Mouse (Mus musculus) CH12.LX (cell line): ENCODE measurements around the gene Cybrd1.

Experiments
- CHD1 ChIP-seq: IDR thresholded peaks from 2 replicates; pipeline ENCODE4 v1.6.1; 2012; ENCODE audit warnings: low read depth, low read length, improper control_type of control experiment, inconsistent platforms
- CTCF ChIP-seq, 2 experiments: IDR thresholded peaks in 1 of 2; conservative IDR thresholded peaks in 1 of 2; 2 replicates each; pipeline ENCODE4 v1.5.1; 2011 to 2012; ENCODE audit warnings: low read depth in 2 of 2, low read length in 2 of 2, improper control_type of control experiment in 1 of 2, inconsistent platforms in 1 of 2, mild to moderate bottlenecking in 1 of 2, moderate library complexity in 1 of 2
- HCFC1 ChIP-seq: IDR thresholded peaks from 2 replicates; pipeline ENCODE4 v1.6.1; 2012; ENCODE audit warnings: low read depth, mild to moderate bottlenecking, inconsistent platforms, low read length, improper control_type of control experiment
- KAT2A ChIP-seq: IDR thresholded peaks from 2 replicates; pipeline ENCODE4 v1.6.1; 2012; ENCODE audit warnings: low read length, improper control_type of control experiment, inconsistent platforms; ENCODE audit not compliant: insufficient replicate concordance
- PAX5 ChIP-seq: IDR thresholded peaks from 2 replicates; pipeline ENCODE4 v1.6.1; 2012; ENCODE audit warnings: low read length, inconsistent platforms, mixed read lengths
- POLR2A ChIP-seq: IDR thresholded peaks from 2 replicates; pipeline ENCODE4 v1.6.1; 2011; ENCODE audit warnings: low read depth, mild to moderate bottlenecking, improper control_type of control experiment, low read length
- TCF12 ChIP-seq: IDR thresholded peaks from 2 replicates; pipeline ENCODE4 v1.6.1; 2014; ENCODE audit warnings: low read depth, mild to moderate bottlenecking, inconsistent platforms, low read length, improper control_type of control experiment
- ZNF384 ChIP-seq: IDR thresholded peaks from 2 replicates; pipeline ENCODE4 v1.6.1; 2012; ENCODE audit warnings: low read depth, low read length, improper control_type of control experiment, inconsistent platforms

GRCm38 (mm10) chr2:71140622-71141021, 22.9 kb downstream of the Cybrd1 start:
- TF ChIP-seq HCFC1, result no peak
- TF ChIP-seq ZNF384, result no peak
- no peak for TF ChIP-seq CTCF (conservative IDR thresholded peaks at IDR 0.05 in 1 of 2, IDR thresholded peaks at IDR 0.05 in 1 of 2; ENCODE audit: low read depth in 2 of 2, low read length in 2 of 2)
- no peak for TF ChIP-seq POLR2A
- TF ChIP-seq CHD1, result no peak
- TF ChIP-seq TCF12, result no peak
- TF ChIP-seq PAX5, result no peak
- TF ChIP-seq KAT2A, result no peak
